ENCODE assay signal across 8 mouse cellular contexts in the genomic region with DNA sequence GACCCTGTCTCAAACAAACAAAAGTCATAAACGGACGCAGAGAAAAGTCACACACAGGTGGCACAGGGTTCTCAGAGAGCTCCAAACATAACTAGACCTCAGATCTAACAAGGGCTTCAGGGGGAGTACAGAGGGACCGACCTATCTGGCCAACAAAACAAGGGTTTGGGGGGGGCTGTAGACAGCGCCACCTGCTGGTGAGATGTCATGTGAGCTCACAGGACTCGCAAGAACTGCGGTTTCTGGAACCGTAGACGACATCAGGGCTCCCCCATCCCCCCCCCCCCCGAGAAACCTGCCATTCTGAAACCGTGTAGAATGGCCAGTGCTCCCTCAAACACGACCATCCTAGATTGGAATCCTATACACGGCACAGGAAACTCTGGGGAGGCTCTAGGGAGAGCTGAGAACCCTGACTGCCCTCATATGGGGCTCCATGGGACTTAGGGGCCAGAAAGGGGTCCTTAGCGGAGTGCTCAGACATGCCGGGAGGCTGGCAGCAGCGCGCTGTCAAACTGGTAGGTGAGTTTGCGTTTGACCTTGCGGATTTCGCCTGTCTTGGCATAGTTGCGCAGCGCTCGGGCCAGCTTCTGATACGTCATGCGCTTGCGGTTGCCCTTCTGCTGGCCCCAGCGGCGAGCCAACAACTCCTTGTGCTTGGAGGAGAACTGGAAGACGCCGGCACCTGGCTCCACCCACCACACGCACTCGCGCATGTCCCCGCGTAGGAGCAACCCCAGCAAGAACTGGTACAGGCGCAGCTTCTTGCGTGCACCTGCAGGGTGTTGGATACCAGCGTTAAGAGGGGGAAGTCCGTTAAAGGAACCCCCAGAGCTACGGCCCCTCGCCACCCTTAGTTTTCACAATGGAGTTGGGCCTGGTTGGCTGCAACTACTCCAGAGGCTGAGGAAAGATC. TPM values are rescaled to one million over a fixed set of nuclear protein-coding genes. Genes with fewer than 3 reads are reported as not detected.
DNase-seq lines count a peak whose midpoint lies in the region; ATAC-seq lines count a peak whose summit lies in the region.

No protein-coding gene starts in this region.

- peak overlapping the region; percentile 87 for H3K4me2 ChIP-seq in heart, embryonic 15.5 days
- H3K4me2 ChIP-seq in liver, embryonic 11.5 days: peak overlapping the region; percentile 91

- H3K4me1 ChIP-seq in brown adipose tissue, adult 24 weeks (ENCODE audit: control insufficient read depth, insufficient read depth, insufficient read length, low read length): peaks cover 4% of the 10 kb centered on the region; the same call in 1 of the 2 replicates
- peaks cover 26% of the 10 kb centered on the region for H3K4me1 ChIP-seq in heart, embryonic 15.5 days (replicated peaks)
- peaks cover 7% of the 10 kb centered on the region for H3K4me1 ChIP-seq in liver, embryonic 11.5 days (replicated peaks; ENCODE audit: control insufficient read depth, insufficient read depth, low read length)

- 4% methylated on average over 40 of the region's 40 CpGs for WGBS in heart, embryonic 15.5 days
- WGBS in liver, embryonic 11.5 days: 4% methylated on average over 40 of the region's 40 CpGs

- H3K4me3 ChIP-seq in brown adipose tissue, adult 24 weeks (ENCODE audit: insufficient read depth, low read depth, low read length): peak overlapping the region; percentile 46
- H3K4me3 ChIP-seq in heart, embryonic 15.5 days: peak overlapping the region; percentile 48
- H3K4me3 ChIP-seq in liver, embryonic 11.5 days (ENCODE audit: low read depth, low read length): peak overlapping the region; percentile 52

- H3K9me3 ChIP-seq in heart, embryonic 15.5 days (replicated peaks): no peaks in the 10 kb centered on the region
- H3K9me3 ChIP-seq in liver, embryonic 11.5 days (ENCODE audit: control insufficient read depth, low read length): no peaks in the 10 kb centered on the region

- no peaks in the 10 kb centered on the region for H3K36me3 ChIP-seq in heart, embryonic 15.5 days
- H3K36me3 ChIP-seq in liver, embryonic 11.5 days (ENCODE audit: control insufficient read depth, insufficient read depth, low read length): peaks cover under 1% of the 10 kb centered on the region; the same call in 1 of the 2 replicates

- ATAC-seq in heart, embryonic 15.5 days (replicated peaks; ENCODE audit: insufficient number of reproducible peaks, insufficient read depth, low FRiP score, low read depth): no peak
- peak; percentile 68 for ATAC-seq in liver, embryonic 11.5 days (replicated peaks; ENCODE audit: low FRiP score)
- peak; percentile 72 for ATAC-seq in monocyte, adult 5-6 weeks (replicated peaks; ENCODE audit: insufficient number of reproducible peaks, low FRiP score, low TSS enrichment, poor library complexity, severe bottlenecking)

- H3K27me3 ChIP-seq in heart, embryonic 15.5 days: peaks cover 33% of the 10 kb centered on the region
- H3K27me3 ChIP-seq in liver, embryonic 11.5 days (replicated peaks; ENCODE audit: control insufficient read depth, insufficient read depth, low read length): peaks cover 50% of the 10 kb centered on the region

- DNase-seq in CD8-positive naive resting alpha-beta T cell, adult 2 months (ENCODE audit: low read depth in 2 of 2, low spot score in 2 of 2): peak; percentile 64 to 75
- DNase-seq in fat pad, adult 2 months (ENCODE audit: extremely low read depth, low read depth, low spot score): peak; percentile 21
- peak; percentile 82 for DNase-seq in kidney, postnatal 14 days
- DNase-seq in liver, embryonic 11.5 days (ENCODE audit: low spot score): peak; percentile 73
- DNase-seq in spleen, postnatal 4 days (ENCODE audit: low spot score in 2 of 2): peak; percentile 79 to 93

- H3K27ac ChIP-seq in brown adipose tissue, adult 24 weeks (replicated peaks; ENCODE audit: low read depth, low read length): peak overlapping the region; percentile 78
- H3K27ac ChIP-seq in heart, embryonic 15.5 days: peak overlapping the region; percentile 24; the same call in 1 of the 2 replicates
- H3K27ac ChIP-seq in liver, embryonic 11.5 days (ENCODE audit: low read depth, low read length): no peak overlapping the region

- H3K9ac ChIP-seq in heart, embryonic 15.5 days: peak overlapping the region; percentile 59
- H3K9ac ChIP-seq in liver, embryonic 11.5 days (ENCODE audit: low read depth, low read length): peak overlapping the region; percentile 68; the same call in 1 of the 2 replicates

RNA-seq across cellular contexts. Expression of a gene that starts 3.3 kb away (rescaled TPM):
- polyA plus RNA-seq in brown adipose tissue, adult 24 weeks (2012; ENCODE audit: insufficient read depth, insufficient read length, missing spikeins): 10.9 and 25.7 TPM in 2 replicates
- polyA plus RNA-seq in heart, embryonic 15.5 days (2015; fragmentation: Nextera tagmentation; extraction: Ambion mirVana): 2.7 and 3.9 TPM in 2 replicates
- polyA plus RNA-seq in liver, embryonic 11.5 days (2014; fragmentation: Nextera tagmentation; extraction: Ambion mirVana): not detected in 2 replicates
- total RNA-seq in monocyte, adult 5-6 weeks (2017): 10.7 TPM in 1 of 3 replicates, not detected in the others

RNA-seq across cellular contexts. Expression of a gene that starts 4.1 kb away (rescaled TPM):
- not detected in 2 replicates for polyA plus RNA-seq in brown adipose tissue, adult 24 weeks (2012; ENCODE audit: insufficient read depth, insufficient read length, missing spikeins)
- 0.59 and 5.2 TPM in 2 replicates for polyA plus RNA-seq in heart, embryonic 15.5 days (2015; fragmentation: Nextera tagmentation; extraction: Ambion mirVana)
- polyA plus RNA-seq in liver, embryonic 11.5 days (2014; fragmentation: Nextera tagmentation; extraction: Ambion mirVana): 0.05 TPM in 1 of 2 replicates, not detected in the other
- total RNA-seq in monocyte, adult 5-6 weeks (2017): 11.0 to 17.1 TPM (median 14.5 TPM) in 3 replicates

RNA-seq across cellular contexts. Expression of a gene that starts 20.9 kb away (rescaled TPM):
- polyA plus RNA-seq in brown adipose tissue, adult 24 weeks (2012; ENCODE audit: insufficient read depth, insufficient read length, missing spikeins): 2.6 and 3.9 TPM in 2 replicates
- polyA plus RNA-seq in heart, embryonic 15.5 days (2015; fragmentation: Nextera tagmentation; extraction: Ambion mirVana): 41.7 and 66.9 TPM in 2 replicates
- 119 and 128 TPM in 2 replicates for polyA plus RNA-seq in liver, embryonic 11.5 days (2014; fragmentation: Nextera tagmentation; extraction: Ambion mirVana)
- total RNA-seq in monocyte, adult 5-6 weeks (2017): 16.1 to 42.8 TPM (median 23.8 TPM) in 3 replicates

RNA-seq across cellular contexts. Expression of a gene that starts 26.0 kb away (rescaled TPM):
- polyA plus RNA-seq in brown adipose tissue, adult 24 weeks (2012; ENCODE audit: insufficient read depth, insufficient read length, missing spikeins): 49.1 and 54.3 TPM in 2 replicates
- polyA plus RNA-seq in heart, embryonic 15.5 days (2015; fragmentation: Nextera tagmentation; extraction: Ambion mirVana): 53.2 and 64.6 TPM in 2 replicates
- polyA plus RNA-seq in liver, embryonic 11.5 days (2014; fragmentation: Nextera tagmentation; extraction: Ambion mirVana): 65.6 and 69.2 TPM in 2 replicates
- total RNA-seq in monocyte, adult 5-6 weeks (2017): 140 to 243 TPM (median 153 TPM) in 3 replicates

RNA-seq across cellular contexts. Expression of a gene that starts 31.4 kb away (rescaled TPM):
- polyA plus RNA-seq in brown adipose tissue, adult 24 weeks (2012; ENCODE audit: insufficient read depth, insufficient read length, missing spikeins): 3.2 and 3.6 TPM in 2 replicates
- 8.7 and 11.5 TPM in 2 replicates for polyA plus RNA-seq in heart, embryonic 15.5 days (2015; fragmentation: Nextera tagmentation; extraction: Ambion mirVana)
- polyA plus RNA-seq in liver, embryonic 11.5 days (2014; fragmentation: Nextera tagmentation; extraction: Ambion mirVana): 4.7 and 5.9 TPM in 2 replicates
- total RNA-seq in monocyte, adult 5-6 weeks (2017): 2.0 TPM in 1 of 3 replicates, not detected in the others

Comparison
In these comparisons a context has a peak if more than half of its experiments do, and no peak if none do; other contexts are left out.
1. DNase-seq: peak in every context shown above with its lines; median percentile 86 in spleen, postnatal 4 days; 82 in kidney, postnatal 14 days; 73 in liver, embryonic 11.5 days; 70 in CD8-positive naive resting alpha-beta T cell, adult 2 months; 21 in fat pad, adult 2 months.